Mouse (Mus musculus): Measurements from ENCODE around the gene Dcaf8. TPM values are rescaled to one million over a fixed set of nuclear protein-coding genes. Genes with fewer than 3 reads are reported as not detected.

The Dcaf8 gene
- polyA plus RNA-seq, 1 experiment = 77.2 TPM

- DNase-seq (ENCODE audit: low read depth) = no peak
Observed at GRCm38 (mm10) chr1:172197146-172197545, 49.3 kb downstream of the Dcaf8 start.

- DNase-seq (ENCODE audit: low read depth) = no peak
Observed at GRCm38 (mm10) chr1:172197851-172198250, 50.0 kb downstream of the Dcaf8 start.

- DNase-seq (ENCODE audit: low read depth) = no peak
Observed at GRCm38 (mm10) chr1:172198316-172198715, 50.4 kb downstream of the Dcaf8 start.

- DNase-seq (ENCODE audit: low read depth) = no peak
Observed at GRCm38 (mm10) chr1:172198996-172199395, 51.1 kb downstream of the Dcaf8 start.

- no peak for DNase-seq (ENCODE audit: low read depth)
Observed at GRCm38 (mm10) chr1:172200161-172200560, 52.3 kb downstream of the Dcaf8 start.

- no peak for DNase-seq (ENCODE audit: low read depth)
Observed at GRCm38 (mm10) chr1:172200871-172201447, 53.1 kb downstream of the Dcaf8 start.

GRCm38 (mm10) chr1:172201967-172202880 is 54.3 kb downstream of the Dcaf8 start:
- no peak for DNase-seq (ENCODE audit: low read depth)

- DNase-seq (ENCODE audit: low read depth) = no peak
Observed at GRCm38 (mm10) chr1:172202894-172203522, 55.1 kb downstream of the Dcaf8 start.

- no peak for DNase-seq (ENCODE audit: low read depth)
Observed at GRCm38 (mm10) chr1:172203566-172203965, 55.7 kb downstream of the Dcaf8 start.

GRCm38 (mm10) chr1:172204033-172204813 is 56.3 kb downstream of the Dcaf8 start:
- no peak for DNase-seq (ENCODE audit: low read depth)

GRCm38 (mm10) chr1:172204814-172205740 is 57.2 kb downstream of the Dcaf8 start:
- no peak for DNase-seq (ENCODE audit: low read depth)

- DNase-seq (ENCODE audit: low read depth) = no peak
Observed at GRCm38 (mm10) chr1:172205741-172206087, 57.8 kb downstream of the Dcaf8 start.

GRCm38 (mm10) chr1:172206141-172206917 is 58.4 kb downstream of the Dcaf8 start, which contains the start of gene Pea15a:
Pea15a (minus strand) TSS chr1:172206804.
- DNase-seq (ENCODE audit: low read depth) = no peak

GRCm38 (mm10) chr1:172207111-172207584 is 59.3 kb downstream of the Dcaf8 start:
- no peak for DNase-seq (ENCODE audit: low read depth)

- no peak for DNase-seq (ENCODE audit: low read depth)
Observed at GRCm38 (mm10) chr1:172212776-172213175, 64.9 kb downstream of the Dcaf8 start.

- no peak for DNase-seq (ENCODE audit: low read depth)
Observed at GRCm38 (mm10) chr1:172213771-172214170, 65.9 kb downstream of the Dcaf8 start.

GRCm38 (mm10) chr1:172214748-172215147 is 66.9 kb downstream of the Dcaf8 start:
- DNase-seq (ENCODE audit: low read depth) = no peak

GRCm38 (mm10) chr1:172217148-172217547 is 69.3 kb downstream of the Dcaf8 start:
- no peak for DNase-seq (ENCODE audit: low read depth)

GRCm38 (mm10) chr1:172218164-172218910 is 70.5 kb downstream of the Dcaf8 start:
- DNase-seq (ENCODE audit: low read depth) = no peak

All from gonadal fat pad, adult 2 months (tissue).